Mouse (Mus musculus) CH12.LX (cell line): Measurements from ENCODE around the gene Pde8b. TPM values are rescaled to one million over a fixed set of nuclear protein-coding genes. Genes with fewer than 3 reads are reported as not detected.

ENCODE experiments used
- DNase-seq: peaks from one replicate; pipeline ENCODE4 v3.0.0-alpha.2; 2013; ENCODE audit errors: extremely low read depth
- H3K27ac ChIP-seq: 2 replicates; pipeline ENCODE4 v1.5.1; 2012; ENCODE audit warnings: low read depth, mild to moderate bottlenecking, control low read depth, moderate library complexity; ENCODE audit not compliant: insufficient read depth
- H3K27me3 ChIP-seq: replicated peaks from 2 replicates; pipeline ENCODE3; 2012; ENCODE audit warnings: inconsistent platforms
- H3K36me3 ChIP-seq, 2 experiments: replicated peaks in 1 of 2; 2 replicates each; pipeline versions ENCODE3 to v1.6.1; 2012; ENCODE audit warnings: inconsistent platforms in 1 of 2, low read length in 1 of 2, mild to moderate bottlenecking in 1 of 2, mixed read lengths in 1 of 2, moderate library complexity in 1 of 2; ENCODE audit not compliant: control insufficient read depth in 1 of 2, insufficient read depth in 1 of 2
- H3K4me1 ChIP-seq, 2 experiments: 2 replicates each; pipeline ENCODE4 v1.6.1; 2012; ENCODE audit warnings: inconsistent platforms in 1 of 2, moderate library complexity in 1 of 2; ENCODE audit not compliant: insufficient read depth in 2 of 2, control insufficient read depth in 1 of 2
- H3K4me2 ChIP-seq: 2 replicates; pipeline ENCODE4 v1.6.1; 2012; ENCODE audit warnings: low read depth, mild to moderate bottlenecking, control low read depth; ENCODE audit not compliant: poor library complexity, insufficient read depth, severe bottlenecking
- H3K4me3 ChIP-seq, 3 experiments: fragments of 150-350 bp in 1 of 3; sonication (generic) in 1 of 3; replicated peaks in 1 of 3; 2 replicates each; pipeline versions ENCODE3 to v1.5.1; 2011 to 2012; ENCODE audit warnings: low read depth in 2 of 3, low read length in 2 of 3, mild to moderate bottlenecking in 2 of 3, moderate library complexity in 2 of 3, control low read depth in 1 of 3, improper control_type of control experiment in 1 of 3, inconsistent platforms in 1 of 3, mixed read lengths in 1 of 3; ENCODE audit not compliant: poor library complexity in 1 of 3
- H3K79me2 ChIP-seq: replicated peaks from 2 replicates; pipeline ENCODE4 v1.6.1; 2012; ENCODE audit warnings: mild to moderate bottlenecking, moderate library complexity; ENCODE audit not compliant: control insufficient read depth, poor library complexity, insufficient read depth, severe bottlenecking; ENCODE audit errors: extremely low read depth
- H3K9ac ChIP-seq: 2 replicates; pipeline ENCODE4 v1.6.1; 2012; ENCODE audit warnings: low read depth, mild to moderate bottlenecking, control low read depth, moderate library complexity; ENCODE audit not compliant: insufficient read depth
- H3K9me3 ChIP-seq: replicated peaks from 2 replicates; pipeline ENCODE3; 2012; ENCODE audit warnings: low read length, inconsistent platforms, mixed read lengths
- CHD1 ChIP-seq: IDR thresholded peaks from 2 replicates; pipeline ENCODE4 v1.6.1; 2012; ENCODE audit warnings: low read depth, low read length, improper control_type of control experiment, inconsistent platforms
- CHD2 ChIP-seq: IDR thresholded peaks from 2 replicates; pipeline ENCODE4 v1.6.1; 2011; ENCODE audit warnings: low read length, improper control_type of control experiment
- GABPA ChIP-seq: IDR thresholded peaks from 2 replicates; pipeline ENCODE4 v1.6.1; 2012; ENCODE audit warnings: low read depth, low read length, improper control_type of control experiment, inconsistent platforms; ENCODE audit not compliant: insufficient replicate concordance
- HCFC1 ChIP-seq: IDR thresholded peaks from 2 replicates; pipeline ENCODE4 v1.6.1; 2012; ENCODE audit warnings: low read depth, mild to moderate bottlenecking, inconsistent platforms, low read length, improper control_type of control experiment
- IRF4 ChIP-seq: IDR thresholded peaks from 2 replicates; pipeline ENCODE4 v1.6.1; 2014; ENCODE audit warnings: low read depth, mild to moderate bottlenecking, inconsistent platforms, low read length, improper control_type of control experiment
- MAX ChIP-seq: IDR thresholded peaks from 2 replicates; pipeline ENCODE4 v1.6.1; 2011; ENCODE audit warnings: low read length, improper control_type of control experiment
- MAZ ChIP-seq: IDR thresholded peaks from 2 replicates; pipeline ENCODE4 v1.6.1; 2012; ENCODE audit warnings: low read depth, mild to moderate bottlenecking, inconsistent platforms, low read length, improper control_type of control experiment, moderate library complexity
- MEF2A ChIP-seq: IDR thresholded peaks from 2 replicates; pipeline ENCODE4 v1.6.1; 2014; ENCODE audit warnings: low read depth, mild to moderate bottlenecking, inconsistent platforms, low read length, improper control_type of control experiment, borderline replicate concordance
- NELFE ChIP-seq: IDR thresholded peaks from 2 replicates; pipeline ENCODE4 v1.6.1; 2011; ENCODE audit warnings: low read depth, low read length, improper control_type of control experiment
- NRF1 ChIP-seq: IDR thresholded peaks from 2 replicates; pipeline ENCODE4 v1.6.1; 2014; ENCODE audit warnings: low read depth, mild to moderate bottlenecking, inconsistent platforms, low read length, improper control_type of control experiment, moderate library complexity
- PAX5 ChIP-seq: IDR thresholded peaks from 2 replicates; pipeline ENCODE4 v1.6.1; 2012; ENCODE audit warnings: low read length, inconsistent platforms, mixed read lengths
- TBP ChIP-seq: conservative IDR thresholded peaks from 2 replicates; pipeline ENCODE4 v1.6.1; 2011; ENCODE audit warnings: low read depth, low read length, improper control_type of control experiment
- UBTF ChIP-seq: IDR thresholded peaks from 2 replicates; pipeline ENCODE4 v1.6.1; 2012; ENCODE audit warnings: low read depth, mild to moderate bottlenecking, inconsistent platforms, low read length, improper control_type of control experiment, moderate library complexity
- ZKSCAN1 ChIP-seq: IDR thresholded peaks from 2 replicates; pipeline ENCODE4 v1.6.1; 2012; ENCODE audit warnings: low read depth, inconsistent platforms, low read length, improper control_type of control experiment, borderline replicate concordance
- ZNF384 ChIP-seq: IDR thresholded peaks from 2 replicates; pipeline ENCODE4 v1.6.1; 2012; ENCODE audit warnings: low read depth, low read length, improper control_type of control experiment, inconsistent platforms
- dilution Hi-C: fragments of 300-500 bp; cut with MboI; formaldehyde crosslinking; loops from 2 replicates; pipeline ENCODE4 v1.14.3; 2020; ENCODE audit warnings: low sequenced_read_pairs; ENCODE audit not compliant: extremely low pct_unique_long_range_greater_than_20kb, extremely low pct_ligation_motif_present
- in situ Hi-C: fragments of 300-500 bp; cut with MboI; formaldehyde crosslinking; loops from 3 replicates; pipeline ENCODE4 v1.14.3; 2019; ENCODE audit warnings: low sequenced_read_pairs, low pct_ligation_motif_present, low pct_unique_long_range_greater_than_20kb, mixed read lengths
- polyA plus RNA-seq: library from polyadenylated mRNA; unstranded; fragments of >175 nt; gene quantifications from 2 replicates; pipeline ENCODE4 v1.2.1, GENCODE M21; 2012; ENCODE audit warnings: low read depth; ENCODE audit not compliant: insufficient read length
- total RNA-seq, 2 experiments: library from RNA; depleted of rRNA; stranded (reverse); fragments of 300-350 nt in 1 of 2; fragments of >200 nt in 1 of 2; gene quantifications; 2 replicates each; pipeline ENCODE4 v1.2.3; 2012 to 2014

Pde8b gene
- total and polyA plus RNA-seq, 3 experiments: 0.25 to 2.0 (median 0.93) TPM

DNA sequence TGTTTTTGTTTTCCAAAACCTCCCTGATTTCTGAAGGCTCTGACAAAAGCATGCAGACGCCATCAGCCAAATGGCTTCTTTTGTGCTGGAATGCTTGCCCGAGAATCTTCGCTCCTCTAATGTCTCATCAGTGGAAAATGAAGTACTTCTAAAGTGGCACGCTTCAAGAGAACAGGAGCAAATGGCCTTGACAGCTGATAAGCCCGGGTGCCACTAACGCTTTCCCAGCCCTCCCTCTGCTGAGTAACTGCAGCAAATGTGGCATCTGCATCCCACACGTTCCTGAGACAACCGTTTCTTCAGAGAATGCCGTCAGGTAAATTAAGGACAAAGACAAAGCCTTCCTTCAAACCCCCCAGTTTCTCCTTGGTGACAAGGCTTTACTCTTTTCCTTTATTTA, 72.8 kb downstream of the Pde8b start:
- DNase-seq: no peak
- dilution Hi-C loops (no loop called here), in situ Hi-C loops (no loop called here)
- H3K4me3 ChIP-seq: no peak overlapping the region
- no peaks in the 10 kb centered on the region for H3K27me3 ChIP-seq
- H3K27ac ChIP-seq: no peak overlapping the region
- H3K4me1 ChIP-seq: no peaks in the 10 kb centered on the region
- no peak overlapping the region for H3K4me2 ChIP-seq
- H3K9me3 ChIP-seq: no peaks in the 10 kb centered on the region
- no peaks in the 10 kb centered on the region for H3K79me2 ChIP-seq
- TF ChIP-seq HCFC1: no peak
- no peak for TF ChIP-seq GABPA
- TF ChIP-seq PAX5: no peak
- no peak overlapping the region for H3K9ac ChIP-seq
- no peaks in the 10 kb centered on the region for H3K36me3 ChIP-seq

GRCm38 (mm10) chr13:95176399-95176798, 73.7 kb downstream of the Pde8b start:
- Histone ChIP-seq H3K36me3 (no peaks in the 10 kb centered on the region), H3K4me1 (no peaks in the 10 kb centered on the region), H3K9me3 (no peaks in the 10 kb centered on the region), H3K79me2 (no peaks in the 10 kb centered on the region), H3K9ac (no peak overlapping the region), H3K4me3 (no peak overlapping the region), H3K27me3 (no peaks in the 10 kb centered on the region), H3K4me2 (no peak overlapping the region), H3K27ac (no peak overlapping the region)
- dilution Hi-C loops (no loop called here), in situ Hi-C loops (no loop called here)
- TF ChIP-seq ZKSCAN1: no peak
- TF ChIP-seq TBP: no peak
- no peak for TF ChIP-seq UBTF
- no peak for TF ChIP-seq IRF4
- no peak for TF ChIP-seq MAZ
- TF ChIP-seq GABPA: no peak
- TF ChIP-seq MEF2A: no peak
- no peak for TF ChIP-seq MAX
- no peak for TF ChIP-seq ZNF384
- no peak for TF ChIP-seq NELFE
- TF ChIP-seq CHD1: no peak
- TF ChIP-seq HCFC1: no peak
- no peak for TF ChIP-seq NRF1
- DNase-seq: no peak

- in situ Hi-C loops (no loop called here), dilution Hi-C loops (no loop called here)
- TF ChIP-seq CHD1: no peak
- TF ChIP-seq CHD2: no peak
Observed at GRCm38 (mm10) chr13:95174253-95174652, 75.9 kb downstream of the Pde8b start.

More at GRCm38 (mm10) chr13:95174253-95174652, 75.9 kb downstream of the Pde8b start:
- Histone ChIP-seq H3K79me2 (no peaks in the 10 kb centered on the region), H3K36me3 (no peaks in the 10 kb centered on the region), H3K9ac (no peak overlapping the region), H3K4me2 (no peak overlapping the region), H3K27ac (no peak overlapping the region), H3K4me1 (no peaks in the 10 kb centered on the region), H3K9me3 (no peaks in the 10 kb centered on the region), H3K27me3 (no peaks in the 10 kb centered on the region), H3K4me3 (no peak overlapping the region)
- no peak for DNase-seq
